Mouse (Mus musculus): ENCODE data around the gene Fam126b. TPM values are rescaled to one million over a fixed set of nuclear protein-coding genes. Genes with fewer than 3 reads are reported as not detected.
"Not testable (repeated sequence)": the region's sequence is repeated elsewhere in the genome, so short reads cannot be mapped to it uniquely, and the experiment has no call there.

Fam126b gene
- total RNA-seq, 2 experiments from 2014 or later = 85.7 to 98.7 TPM

DNA sequence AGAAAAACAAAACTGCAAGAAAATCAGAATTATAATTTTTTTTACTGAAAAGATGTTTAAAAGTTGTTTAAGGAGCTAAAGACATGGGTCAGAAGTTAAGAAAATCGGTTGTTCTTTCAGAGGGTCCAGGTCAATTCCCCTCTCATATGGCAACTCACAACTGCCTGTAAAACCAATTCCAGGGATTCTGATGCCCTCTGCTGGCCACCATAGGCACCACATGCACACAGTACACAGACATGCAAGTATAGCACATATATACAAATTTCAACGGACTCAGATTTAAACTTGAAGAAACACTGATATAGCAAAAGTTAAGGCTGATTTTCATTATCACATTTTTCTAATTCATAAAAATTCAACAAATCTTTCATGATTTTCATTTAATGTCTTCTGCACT is 6.9 kb downstream of the Fam126b start:
- DNase-seq (ENCODE audit: low spot score in 2 of 2) = peak in 1 of 2 experiments; percentile 22

DNA sequence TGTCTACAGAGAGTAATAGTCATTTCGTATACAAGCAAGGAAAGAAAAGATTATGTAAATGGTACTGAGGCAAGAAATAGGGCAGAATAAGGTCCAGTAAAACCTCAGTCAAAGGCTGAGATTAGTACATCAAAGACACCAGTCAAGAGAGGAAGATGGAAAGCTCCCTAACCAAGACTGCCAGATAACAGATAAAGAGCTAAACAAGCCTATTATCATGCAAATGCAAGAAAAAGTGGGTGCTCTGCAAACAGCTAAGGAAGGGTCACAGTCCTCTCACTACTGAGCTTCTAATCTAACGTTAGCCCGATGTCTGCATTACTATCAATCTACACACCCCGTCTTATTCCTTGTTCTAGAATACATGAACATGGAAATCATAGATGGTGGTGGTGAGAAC is 15.7 kb downstream of the Fam126b start:
- no peak for DNase-seq (ENCODE audit: low spot score in 2 of 2)

DNA sequence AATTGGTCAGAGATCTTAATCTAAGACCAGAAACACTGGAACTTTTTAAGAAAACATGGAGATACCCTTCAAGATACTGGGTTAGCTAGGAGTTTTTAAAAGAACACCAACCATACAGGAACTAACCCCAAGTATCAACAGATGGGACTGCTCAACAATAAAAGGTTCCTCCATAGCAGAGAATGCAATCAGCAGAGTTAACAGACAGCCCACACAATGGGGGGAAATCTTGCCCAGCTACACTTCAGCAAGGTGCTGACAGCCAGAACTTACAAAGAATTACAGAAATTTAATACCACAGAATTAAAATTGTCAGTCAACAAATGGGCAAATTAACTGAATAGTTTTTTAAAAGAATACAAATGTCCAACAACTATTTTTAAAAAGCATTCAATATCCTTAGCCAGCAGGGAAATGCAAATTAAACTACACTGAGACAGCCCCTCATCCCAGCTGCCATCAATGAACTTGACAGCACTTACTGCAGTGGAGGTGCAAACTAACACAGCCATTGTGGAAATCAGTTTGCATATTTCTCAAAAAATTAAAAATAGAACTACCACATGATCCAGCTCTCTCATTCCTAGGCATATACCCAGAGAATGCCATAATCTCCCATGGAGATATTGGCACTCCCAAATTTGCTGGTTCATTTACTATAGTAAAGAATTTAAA is 17.5 kb downstream of the Fam126b start:
- DNase-seq (ENCODE audit: low spot score in 2 of 2) = peak in 1 of 2 experiments; percentile 15

DNA sequence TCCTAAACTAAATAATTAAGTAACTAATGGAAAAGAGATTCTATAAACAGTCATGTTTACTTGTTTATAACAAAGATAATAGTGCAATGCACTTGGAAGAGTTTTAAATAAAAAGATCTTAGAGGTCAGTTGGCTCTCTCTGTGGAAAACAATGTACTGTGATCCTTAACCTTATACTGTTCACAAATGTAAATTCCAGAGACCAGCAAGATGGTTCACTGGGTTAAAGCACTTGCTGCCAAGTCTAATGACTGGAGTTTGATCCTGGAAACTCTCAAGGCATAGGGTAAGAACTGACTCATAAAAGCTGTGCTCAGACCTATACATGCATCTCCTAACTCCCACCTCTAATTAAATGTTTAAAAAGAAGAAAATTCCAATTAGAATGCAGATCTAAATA is 19.5 kb downstream of the Fam126b start:
- DNase-seq (ENCODE audit: low spot score in 2 of 2) = no peak

DNA sequence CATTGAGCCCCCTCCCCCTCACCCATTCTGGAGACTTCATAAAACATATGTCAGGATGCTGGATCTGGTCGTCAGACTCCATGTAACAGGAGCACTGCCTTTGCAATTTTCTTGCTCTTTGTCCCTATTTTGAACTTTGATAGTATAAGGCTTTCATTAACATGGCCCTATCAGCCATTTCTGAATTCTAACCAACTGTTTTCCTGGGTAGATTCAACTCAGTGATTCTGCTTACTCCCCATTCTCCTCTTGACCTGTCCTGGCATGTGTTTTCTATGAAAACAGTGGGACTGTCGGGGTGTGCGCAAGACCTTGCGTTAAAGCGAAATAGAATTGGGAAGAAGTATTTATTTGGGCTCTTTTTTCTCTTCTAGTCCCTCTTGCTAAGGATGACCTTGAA is 21.1 kb downstream of the Fam126b start:
- no peak for DNase-seq (ENCODE audit: low spot score in 2 of 2)

DNA sequence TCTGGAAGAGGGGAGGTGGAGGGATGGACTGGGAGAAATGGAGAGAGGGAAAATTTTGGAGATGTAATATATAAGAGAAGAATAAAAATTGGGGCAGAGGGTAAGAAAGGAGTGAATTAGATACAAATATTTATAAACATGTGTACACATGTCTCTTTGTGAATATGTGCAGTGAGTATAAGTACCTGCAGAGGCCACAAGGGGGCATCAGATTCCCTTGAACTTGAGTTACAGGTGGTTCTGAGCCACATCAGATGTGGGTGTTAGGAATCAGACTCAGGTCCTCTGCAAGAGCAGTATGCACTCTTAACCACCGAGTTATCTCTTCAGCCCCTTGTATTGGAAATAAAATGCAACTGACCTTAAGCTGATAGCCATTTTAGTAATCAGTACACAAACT is 23.7 kb downstream of the Fam126b start:
- peak in 1 of 2 experiments; percentile 23 for DNase-seq (ENCODE audit: low spot score in 2 of 2)

DNA sequence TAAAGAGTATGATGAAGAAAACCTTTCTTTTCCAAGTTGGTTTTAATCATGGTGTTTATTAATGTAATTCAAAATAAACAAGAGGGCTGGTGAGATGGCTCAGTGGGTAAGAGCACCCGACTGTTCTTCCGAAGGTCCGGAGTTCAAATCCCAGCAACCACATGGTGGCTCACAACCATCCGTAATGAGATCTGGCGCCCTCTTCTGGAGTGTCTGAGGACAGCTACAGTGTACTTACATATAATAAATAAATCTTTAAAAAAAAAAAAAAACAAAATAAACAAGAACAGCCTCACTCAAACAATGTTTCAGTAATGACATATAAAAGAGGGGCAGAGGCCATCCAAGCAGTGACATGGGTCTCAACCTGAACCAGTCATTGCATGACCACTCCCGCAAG is 25.8 kb downstream of the Fam126b start:
- not testable (repeated sequence) for DNase-seq (ENCODE audit: low spot score in 2 of 2)

DNA sequence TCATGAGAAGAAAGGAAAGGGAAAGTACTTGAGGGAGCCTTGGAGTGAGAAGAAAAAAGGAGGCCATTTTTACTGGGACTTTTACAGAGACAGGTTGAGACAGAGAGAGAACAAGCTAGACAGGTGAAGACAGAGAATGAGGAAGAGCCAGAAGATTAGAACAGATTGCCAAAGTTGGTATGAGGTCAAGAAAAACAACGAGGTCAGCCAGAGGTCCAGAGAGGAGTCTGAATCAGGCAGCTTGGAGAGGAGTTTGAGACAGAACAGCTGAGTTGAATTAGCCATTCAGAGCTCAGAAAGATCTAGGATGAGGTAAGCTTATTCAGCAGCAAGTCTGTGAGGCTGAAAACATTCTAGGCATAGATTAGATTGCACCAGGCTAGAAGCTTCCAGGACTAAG is 44.7 kb downstream of the Fam126b start:
- DNase-seq (ENCODE audit: low spot score in 2 of 2) = no peak

DNA sequence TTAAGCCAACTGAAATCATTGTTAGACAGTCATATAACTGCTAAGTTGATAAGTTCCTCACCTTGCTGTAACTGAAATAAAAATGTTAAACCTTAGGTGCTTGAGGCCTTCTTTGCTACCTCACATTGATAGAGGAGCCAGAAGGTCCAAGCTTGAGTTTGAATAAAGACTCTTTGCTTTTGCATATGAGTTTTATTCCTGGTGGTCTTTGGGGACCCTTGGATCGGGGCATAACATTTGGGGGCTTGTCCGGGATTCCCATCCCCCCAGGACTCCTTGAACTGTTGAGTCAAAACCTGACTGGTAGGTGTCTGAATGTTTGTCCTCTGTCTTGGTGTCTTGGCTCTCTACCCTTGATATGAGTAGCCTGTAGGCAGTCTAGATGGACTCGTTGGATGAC is 78.9 kb downstream of the Fam126b start:
- no peak for DNase-seq (ENCODE audit: low spot score in 2 of 2)

DNA sequence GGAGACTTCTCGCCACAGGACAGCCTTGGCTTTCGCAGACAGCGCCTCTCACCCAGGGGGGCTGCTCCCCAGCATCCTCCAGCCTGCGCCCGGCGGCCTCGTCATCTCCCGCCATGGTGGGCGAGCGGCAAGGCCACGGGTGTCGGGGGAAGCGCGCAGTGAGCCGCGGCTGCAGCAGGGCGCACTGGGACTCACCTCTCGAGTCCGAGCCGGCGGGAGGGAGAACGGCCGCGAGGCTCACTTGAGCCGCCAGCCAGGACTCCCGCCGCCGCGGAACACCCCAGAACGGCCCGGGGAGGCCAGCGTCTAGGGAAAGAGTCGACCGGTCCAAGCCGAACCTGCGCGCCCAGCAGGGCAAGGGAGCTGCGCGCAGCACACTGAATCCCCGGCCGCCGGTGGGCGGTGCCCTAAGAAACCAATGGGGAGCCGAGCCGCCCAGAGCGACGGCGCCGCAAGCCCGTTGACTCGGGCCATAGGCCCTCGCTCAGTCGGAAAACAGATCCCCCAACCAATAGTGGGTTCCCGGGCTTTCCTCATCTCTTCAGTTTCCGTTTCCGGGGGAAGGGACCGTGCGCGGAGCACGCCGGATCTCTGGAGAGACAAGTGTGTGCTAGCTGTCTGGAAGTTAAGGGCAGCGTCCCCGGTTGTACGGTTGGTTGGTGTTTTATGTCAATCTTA is 81.4 kb downstream of the Fam126b start, which contains the start of gene Orc2:
Orc2 (minus strand) TSS at position 533 of the 678 bp plus-strand sequence.
- DNase-seq (ENCODE audit: low spot score in 2 of 2) = peak; percentile 85 to 95

DNA sequence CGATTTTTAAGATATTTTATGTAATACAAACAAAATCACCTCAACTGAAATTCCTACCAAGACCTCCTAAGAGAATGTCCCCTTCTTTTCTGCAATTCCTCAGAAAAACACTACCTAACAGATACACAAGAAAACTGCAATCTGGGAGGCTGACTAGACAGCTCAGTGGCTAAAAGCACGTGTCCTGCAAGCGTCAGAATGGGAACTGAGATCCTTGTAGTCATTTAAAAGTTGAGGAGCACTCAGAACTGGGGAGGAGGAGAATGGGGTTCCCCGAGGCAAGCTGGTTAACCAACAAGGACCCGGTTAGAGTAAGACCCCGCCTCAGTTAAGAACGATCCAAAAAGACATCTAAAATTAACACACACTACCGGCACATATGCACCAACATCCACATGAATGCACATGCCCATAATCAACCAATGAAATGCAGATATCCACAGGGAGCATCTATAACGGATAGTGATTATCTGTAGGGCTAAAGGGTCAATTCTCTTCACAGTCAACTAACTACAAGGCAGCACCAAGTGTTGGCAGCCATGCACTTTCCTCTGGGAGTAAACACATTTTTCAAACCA is 82.2 kb downstream of the Fam126b start:
- DNase-seq (ENCODE audit: low spot score in 2 of 2) = no peak

DNA sequence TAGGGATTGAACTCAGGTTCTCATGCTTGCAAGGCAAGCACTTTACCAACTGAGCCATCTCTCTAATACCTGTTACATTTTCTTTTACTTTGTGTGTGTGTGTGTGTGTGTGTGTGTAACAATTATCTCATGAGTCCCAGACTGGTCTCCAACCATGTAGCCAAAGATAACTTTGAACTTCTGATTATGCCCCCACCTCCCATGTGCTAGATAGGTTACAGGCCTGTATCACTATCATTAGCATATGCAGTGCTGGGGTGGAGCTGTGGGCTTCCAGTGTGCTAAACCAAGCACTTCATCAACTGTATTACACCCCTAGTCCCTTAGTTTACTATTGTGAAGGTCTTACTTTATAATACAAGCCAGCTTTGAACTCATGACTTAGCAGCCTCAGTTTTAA is 83.0 kb downstream of the Fam126b start:
- DNase-seq (ENCODE audit: low spot score in 2 of 2) = no peak

DNA sequence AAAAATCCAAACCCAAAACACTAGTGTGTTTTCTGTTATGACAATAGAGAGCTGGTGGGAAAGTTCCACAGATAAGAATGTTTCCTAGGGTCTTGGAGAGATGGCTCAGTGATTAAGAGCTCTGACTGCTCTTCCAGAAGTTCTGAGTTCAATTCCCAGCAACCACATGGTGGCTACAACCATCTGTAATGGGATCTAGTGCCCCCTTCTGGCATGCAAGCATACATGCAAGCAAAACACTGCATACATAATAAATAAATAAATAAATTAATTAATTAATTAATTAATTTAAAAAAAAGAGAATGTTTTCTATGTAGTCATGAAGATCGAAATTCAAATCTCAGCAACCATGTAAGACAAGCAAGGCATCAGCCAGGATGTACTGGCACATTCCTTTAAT is 87.4 kb downstream of the Fam126b start:
- no peak for DNase-seq (ENCODE audit: low spot score in 2 of 2)

DNA sequence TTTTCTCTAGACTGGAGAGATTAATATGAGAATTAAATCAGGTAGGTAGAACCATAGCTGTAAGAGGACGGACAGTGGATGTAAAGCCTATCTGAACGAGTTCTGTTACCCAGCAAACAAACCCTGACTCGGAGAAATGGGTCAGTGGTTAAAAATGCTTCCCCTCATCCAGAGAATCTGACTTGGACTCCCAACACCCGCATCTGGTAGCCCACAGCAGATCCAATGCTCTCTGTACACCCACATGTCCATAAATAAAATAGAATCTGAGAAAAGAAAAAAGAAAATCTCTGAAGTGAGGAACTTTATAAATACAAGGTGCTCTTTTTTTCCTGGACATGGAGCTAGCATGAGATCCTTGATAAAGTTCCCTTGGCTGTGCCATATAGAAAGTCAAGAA is 88.4 kb downstream of the Fam126b start:
- no peak for DNase-seq (ENCODE audit: low spot score in 2 of 2)

DNA sequence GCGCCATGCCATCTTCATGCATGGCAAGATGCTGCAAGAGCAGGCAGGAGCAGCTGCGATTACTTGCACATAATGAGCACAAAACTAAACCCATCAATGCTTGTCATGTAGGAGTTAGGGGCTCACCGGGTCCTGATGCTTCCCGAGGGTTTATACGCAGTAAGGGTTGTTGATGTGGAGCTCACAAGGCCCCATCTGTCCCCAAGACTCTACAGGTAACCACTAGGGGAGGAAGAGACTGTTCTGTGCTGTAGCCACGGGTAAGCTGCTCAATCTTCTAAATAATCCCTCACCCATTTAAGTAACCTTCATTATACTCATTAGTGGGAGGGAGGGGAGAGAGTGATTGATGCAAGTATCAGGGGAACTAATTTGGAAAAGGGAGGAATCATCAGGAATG is 90.5 kb downstream of the Fam126b start:
- no peak for DNase-seq (ENCODE audit: low spot score in 2 of 2)

DNA sequence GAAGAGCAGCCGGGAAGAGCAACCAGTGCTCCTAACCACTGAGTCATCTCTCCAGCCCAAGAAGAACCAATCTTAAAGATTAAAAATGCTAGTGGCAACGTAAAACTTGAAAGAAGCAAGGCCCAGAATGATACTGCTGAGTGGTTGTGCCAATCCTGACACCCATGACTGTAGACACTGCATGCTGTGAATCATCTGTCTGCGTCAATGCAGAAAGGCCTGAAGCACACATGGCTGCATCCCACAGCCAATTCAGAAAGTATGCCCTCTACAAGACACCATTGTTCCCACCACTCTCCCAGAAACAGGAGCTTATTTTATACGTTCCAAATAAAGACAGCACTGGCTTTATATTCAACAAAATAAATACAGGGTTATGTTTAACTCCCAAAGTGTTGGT is 103.5 kb downstream of the Fam126b start:
- no peak for DNase-seq (ENCODE audit: low spot score in 2 of 2)

DNA sequence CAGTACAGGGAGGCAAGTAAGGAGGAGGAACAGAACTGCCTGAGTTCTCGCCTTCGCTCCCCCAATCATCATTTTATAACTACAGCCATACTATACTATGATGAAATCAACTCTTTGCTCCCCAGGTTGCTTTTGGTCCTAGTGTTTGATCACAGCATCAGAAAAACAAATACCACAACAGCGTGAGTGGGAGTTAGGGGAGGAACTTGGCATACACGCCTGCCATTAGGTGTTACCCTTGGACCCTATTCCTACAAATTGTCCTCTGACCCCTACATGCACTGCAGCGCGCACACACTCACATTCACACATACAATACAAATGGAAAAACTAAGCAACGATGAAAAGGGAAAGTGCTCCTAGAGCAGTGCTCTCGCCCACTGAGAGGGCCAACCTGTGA is 110.5 kb downstream of the Fam126b start:
- no peak for DNase-seq (ENCODE audit: low spot score in 2 of 2)

Other genes with a start within 250 kb of the Fam126b start
- gene Bzw1, start 193.4 kb downstream of the Fam126b start, total RNA-seq (2021) = 100 to 1,000 TPM; 184 to 185 TPM
- gene Clk1, start 162.3 kb downstream of the Fam126b start, total RNA-seq (2021) = 100 to 1,000 TPM; 121 to 136 TPM
- gene Nif3l1, start 141.2 kb downstream of the Fam126b start, total RNA-seq (2021) = 10 to 100 TPM; 21.4 to 21.8 TPM
- 10 to 100 TPM; 25.5 to 28.3 TPM for gene Ppil3, start 140.8 kb downstream of the Fam126b start, total RNA-seq (2021)
- gene Orc2, start 81.2 kb downstream of the Fam126b start, total RNA-seq (2021) = 10 to 100 TPM; 26.8 to 28.3 TPM
- 100 to 1,000 TPM in 1 of 2 experiments, 10 to 100 TPM in 1; 98.4 to 103 TPM for gene Ndufb3, start 61 bp upstream of the Fam126b start, total RNA-seq (2021)
- not detected for gene Als2cr12, start 109.7 kb upstream of the Fam126b start, total RNA-seq (2021)
- 10 to 100 TPM; 33.2 to 38.0 TPM for gene Cflar, start 125.2 kb upstream of the Fam126b start, total RNA-seq (2021)
- gene Casp8, start 209.1 kb upstream of the Fam126b start, total RNA-seq (2021) = 1 to 10 TPM; 3.3 to 3.8 TPM

Data from layer of hippocampus, postnatal 14 days (tissue).